Mouse (Mus musculus) liver, adult 2 months (tissue): Measurements from ENCODE around the gene Fosl1.

Experiments used
- CTCF ChIP-seq: fragments of 200-500 bp; IDR thresholded peaks from 2 replicates; pipeline ENCODE4 v1.5.1; 2011; ENCODE audit warnings: low read depth, low read length, control low read depth
- POLR2A ChIP-seq: fragments of 200-500 bp; IDR thresholded peaks from 2 replicates; pipeline ENCODE4 v1.6.1; 2011; ENCODE audit warnings: low read length, control low read depth; ENCODE audit not compliant: insufficient read depth; ENCODE audit errors: extremely low read depth

GRCm38 (mm10) chr19:5428083-5428482 lies 19.3 kb upstream of the Fosl1 start:
- peak; percentile 28; the same call in 1 of the 2 replicates for TF ChIP-seq CTCF
- no peak for TF ChIP-seq POLR2A
